Mouse (Mus musculus): Measurements from ENCODE around the gene Gm49337.

Gene Gm49337

GRCm38 (mm10) chr4:116162142-116162541 lies 11.0 kb upstream of the Gm49337 start:
- no peak for DNase-seq (ENCODE audit: low spot score in 2 of 2)

- DNase-seq (ENCODE audit: low spot score in 2 of 2): no peak
Observed at GRCm38 (mm10) chr4:116164759-116165554, 8.2 kb upstream of the Gm49337 start.

DNA sequence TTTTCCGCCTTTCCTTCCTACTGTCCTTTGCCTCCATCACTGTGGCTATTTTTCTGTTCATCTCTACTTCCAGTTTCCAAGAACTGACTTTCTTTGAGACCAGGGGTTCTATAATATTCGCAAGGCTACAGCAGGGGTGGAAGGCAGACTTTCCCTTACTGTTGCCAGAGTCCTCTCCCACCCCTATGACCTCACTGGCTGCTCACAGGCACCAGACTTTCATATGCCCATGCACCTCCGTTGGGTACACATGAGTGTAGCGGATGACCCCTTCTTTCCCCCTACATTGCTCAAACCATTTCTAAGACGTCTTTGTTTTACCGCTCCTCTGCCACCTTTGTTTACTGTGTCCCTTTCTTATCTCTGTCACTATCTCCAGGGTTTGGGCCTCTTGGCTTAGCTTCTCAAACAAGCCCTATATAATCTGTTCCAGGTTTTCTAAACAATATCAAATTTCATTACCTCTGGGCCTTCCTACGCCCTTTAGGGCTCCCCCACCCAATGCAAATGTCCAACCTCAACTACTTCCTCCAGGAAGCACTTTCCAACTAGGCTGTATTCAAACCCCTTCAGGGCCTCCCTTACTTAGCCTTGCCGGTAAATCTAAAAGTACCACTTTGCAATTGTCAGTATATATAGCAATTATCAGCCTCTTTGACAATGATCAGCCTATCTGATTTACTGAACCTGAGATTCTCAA lies 7.3 kb upstream of the Gm49337 start:
- DNase-seq (ENCODE audit: low spot score in 2 of 2): no peak

DNA sequence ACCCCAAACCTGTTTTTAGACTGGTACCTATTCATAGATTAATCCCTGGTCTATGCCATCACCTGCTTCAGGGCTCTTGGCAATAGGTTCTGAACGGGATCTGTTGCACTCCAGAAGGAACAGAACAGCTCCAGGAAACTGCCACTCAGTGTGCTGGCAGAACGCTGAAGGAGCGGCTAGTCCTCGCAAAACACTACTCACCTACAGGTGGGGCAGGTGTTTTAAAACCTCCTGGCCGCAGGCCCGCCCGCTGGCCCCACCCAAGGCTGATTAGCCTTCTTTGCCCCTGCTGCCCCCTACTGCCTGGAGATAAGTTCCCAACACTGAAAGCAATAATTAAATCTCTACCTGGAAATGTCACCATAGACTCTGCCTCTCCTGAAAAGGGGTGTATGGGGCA lies 5.8 kb upstream of the Gm49337 start, which contains the start of gene Tspan1:
TSS of gene Tspan1 (minus strand) at position 198 of the 400 bp plus-strand sequence.
- DNase-seq (ENCODE audit: low spot score in 2 of 2): peak in 1 of 2 experiments; percentile 48

DNA sequence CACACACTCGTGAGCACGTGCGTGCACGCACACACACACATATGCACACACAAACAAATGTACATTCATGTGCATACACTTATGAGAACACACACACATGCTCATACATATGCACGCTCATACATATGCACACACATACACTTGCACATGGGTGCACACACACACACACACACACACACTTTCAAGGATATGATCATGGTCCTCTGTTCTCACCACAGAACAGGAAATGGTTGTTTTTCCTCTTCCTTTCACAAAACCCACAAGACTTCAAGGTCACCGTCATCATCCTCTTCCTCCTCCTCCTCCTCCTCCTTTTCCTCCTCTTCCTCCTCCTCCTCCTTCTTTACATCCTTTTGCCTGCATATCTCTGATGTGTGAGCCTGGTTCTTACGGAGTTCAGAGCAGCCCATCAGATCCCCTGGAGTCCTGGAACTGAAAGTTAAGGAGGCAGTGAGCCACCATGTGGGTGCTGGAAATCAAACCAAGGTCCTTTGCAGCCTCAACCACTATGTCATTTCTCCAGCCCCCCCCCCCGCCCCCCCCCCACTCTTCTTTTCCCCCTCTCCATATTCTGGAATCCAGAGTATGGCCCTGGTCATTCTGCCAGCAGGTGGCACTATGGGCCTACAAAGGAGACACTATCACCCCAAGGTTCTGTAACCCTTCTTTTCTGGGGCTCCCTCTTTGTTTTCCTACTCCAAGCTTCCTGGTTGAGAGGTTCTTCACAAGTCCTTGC lies 4.4 kb upstream of the Gm49337 start:
- peak; percentile 52 to 82 for DNase-seq (ENCODE audit: low spot score in 2 of 2)

DNA sequence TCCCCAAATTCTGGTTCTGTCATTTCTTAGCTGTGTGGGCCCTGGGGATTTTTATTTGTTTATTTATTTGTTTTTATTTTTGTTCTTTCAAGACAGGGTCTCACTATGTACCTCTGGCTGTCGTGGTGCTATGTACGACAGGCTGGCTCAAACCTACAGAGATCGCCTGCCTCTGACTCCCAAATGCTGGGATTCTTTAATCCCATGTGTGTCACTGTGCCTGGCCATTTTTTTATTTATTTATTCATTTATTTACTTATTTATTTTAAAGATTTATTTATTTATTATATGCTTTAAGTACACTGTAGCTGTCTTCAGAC lies 3.9 kb upstream of the Gm49337 start:
- no peak for DNase-seq (ENCODE audit: low spot score in 2 of 2)

GRCm38 (mm10) chr4:116173752-116174151 lies 568 bp downstream of the Gm49337 start:
- DNase-seq (ENCODE audit: low spot score in 2 of 2): no peak

DNA sequence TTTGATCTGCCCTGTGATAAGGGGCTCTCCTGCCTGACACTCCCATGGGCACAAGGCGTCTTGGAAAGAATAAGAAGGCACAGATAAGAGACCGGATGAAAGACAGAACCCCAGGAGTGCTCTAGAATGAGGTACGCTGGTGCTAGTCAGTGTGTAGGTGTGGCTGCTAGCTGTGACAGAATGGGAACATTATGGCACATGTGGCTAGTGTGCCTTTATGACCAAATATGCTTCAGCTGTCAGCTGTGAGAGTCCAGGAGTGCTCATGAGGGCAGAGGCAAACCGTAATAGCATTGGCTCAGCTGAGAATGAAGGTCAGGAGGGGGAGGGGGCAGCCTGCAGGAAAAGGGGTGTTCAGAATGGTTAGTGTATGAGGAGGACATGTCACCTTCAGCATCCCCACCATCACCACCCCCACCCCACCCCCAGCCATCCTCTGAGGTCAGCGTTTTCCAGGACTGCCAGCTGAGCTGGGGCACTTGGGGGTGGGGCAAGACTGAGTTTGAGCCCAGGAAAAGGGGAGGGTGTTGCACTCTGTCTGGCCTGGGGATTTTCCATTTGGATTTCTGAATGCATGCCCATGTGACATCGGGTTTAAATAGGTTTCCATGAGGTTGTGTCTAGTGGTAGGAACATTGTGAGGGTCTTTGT lies 1.4 kb downstream of the Gm49337 start:
- no peak for DNase-seq (ENCODE audit: low spot score in 2 of 2)

DNA sequence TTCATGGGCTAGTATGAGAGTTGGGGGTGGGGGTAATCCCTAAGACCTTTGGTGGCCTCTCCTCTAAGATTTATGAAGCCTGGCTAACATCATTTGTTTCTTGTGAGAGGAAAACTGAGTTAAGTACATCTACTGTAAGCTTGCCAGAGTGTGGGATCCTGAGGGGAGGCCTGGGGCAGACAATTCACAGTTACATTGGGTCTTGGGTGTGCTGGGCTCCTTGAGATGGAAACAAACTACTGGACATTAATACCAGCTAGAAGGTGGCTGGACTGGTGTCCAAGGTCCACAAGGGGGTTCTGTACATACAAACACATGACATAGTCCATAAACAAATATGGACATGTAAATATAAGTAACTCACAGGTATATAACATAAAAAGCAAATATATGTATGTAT lies 2.0 kb downstream of the Gm49337 start:
- DNase-seq (ENCODE audit: low spot score in 2 of 2): no peak

GRCm38 (mm10) chr4:116175711-116176542 lies 2.7 kb downstream of the Gm49337 start:
- DNase-seq (ENCODE audit: low spot score in 2 of 2): no peak

GRCm38 (mm10) chr4:116176543-116176988 lies 3.4 kb downstream of the Gm49337 start:
- peak in 1 of 2 experiments; percentile 38 for DNase-seq (ENCODE audit: low spot score in 2 of 2)

DNA sequence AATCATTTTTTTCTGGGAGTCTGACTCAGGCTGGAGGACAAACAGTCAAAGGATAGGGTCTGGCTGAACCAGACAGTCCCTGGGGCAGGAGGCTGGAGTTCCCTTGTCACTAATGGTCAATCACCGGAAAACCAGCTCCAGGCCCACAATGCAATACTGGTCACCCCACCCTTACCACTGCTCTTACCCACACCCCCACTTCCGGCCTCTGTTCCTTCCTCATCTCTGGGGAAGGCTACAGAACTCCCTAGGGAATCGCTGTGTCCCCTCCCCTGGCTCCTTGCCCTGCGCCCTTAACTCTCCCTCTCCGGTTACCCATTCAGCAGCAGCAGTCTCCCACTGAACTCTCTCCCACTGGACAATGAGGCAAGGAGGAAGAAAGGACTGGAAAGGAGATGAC lies 4.0 kb downstream of the Gm49337 start:
- DNase-seq (ENCODE audit: low spot score in 2 of 2): peak; percentile 17 to 46

- no peak for DNase-seq (ENCODE audit: low spot score in 2 of 2)
Observed at GRCm38 (mm10) chr4:116182079-116182478, 8.9 kb downstream of the Gm49337 start.

DNA sequence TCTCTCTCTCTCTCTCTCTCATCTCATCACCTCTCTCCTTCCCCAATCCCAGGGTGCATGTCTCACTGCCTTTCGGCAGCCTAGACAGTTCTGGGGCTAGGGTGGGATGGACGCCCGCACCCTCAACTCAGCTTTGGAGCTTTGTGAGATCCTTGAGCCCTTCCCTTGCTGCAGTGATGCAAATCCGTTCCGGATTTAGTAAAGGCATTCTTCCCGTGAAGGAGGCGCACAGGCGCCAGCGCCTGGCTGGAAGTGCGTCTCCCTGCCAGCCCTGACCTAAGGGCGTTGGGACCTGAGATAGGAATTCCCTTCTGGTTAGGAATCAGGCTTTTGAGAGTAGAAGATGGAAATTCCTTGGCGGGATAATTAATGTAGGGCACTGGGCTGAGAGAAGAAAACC lies 9.6 kb downstream of the Gm49337 start:
- DNase-seq (ENCODE audit: low spot score in 2 of 2): no peak

GRCm38 (mm10) chr4:116185083-116185482 lies 11.9 kb downstream of the Gm49337 start:
- DNase-seq (ENCODE audit: low spot score in 2 of 2): no peak

DNA sequence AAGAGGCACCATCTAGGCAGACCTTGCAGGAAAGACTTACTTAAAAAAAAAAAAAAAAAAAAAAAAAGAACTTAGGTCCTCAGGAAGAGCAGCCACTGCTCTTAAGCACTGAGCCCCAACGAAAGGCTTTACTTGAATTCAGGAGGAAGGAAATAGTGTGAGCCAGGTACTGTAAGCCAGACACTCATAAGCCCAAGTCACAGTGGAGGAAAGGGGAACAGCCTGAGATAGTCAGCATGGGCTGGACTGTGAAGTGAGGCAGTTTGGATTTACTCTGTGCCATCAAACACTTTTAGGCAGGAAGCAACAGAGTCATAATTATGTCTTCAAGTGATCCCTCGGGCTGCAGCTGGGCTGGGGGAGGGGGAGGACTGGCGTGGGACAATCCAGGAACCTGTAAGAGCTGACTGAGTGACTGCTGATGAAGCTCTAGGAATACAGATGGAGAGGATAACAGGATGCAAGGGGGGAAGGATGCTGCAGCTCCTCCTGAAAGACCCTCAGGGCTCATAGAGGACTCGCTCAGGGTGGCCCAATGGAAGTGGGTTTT lies 19.2 kb downstream of the Gm49337 start:
- no peak for DNase-seq (ENCODE audit: low spot score in 2 of 2)

GRCm38 (mm10) chr4:116193583-116194383 lies 20.6 kb downstream of the Gm49337 start:
- DNase-seq (ENCODE audit: low spot score in 2 of 2): peak in 1 of 2 experiments; percentile 29

DNA sequence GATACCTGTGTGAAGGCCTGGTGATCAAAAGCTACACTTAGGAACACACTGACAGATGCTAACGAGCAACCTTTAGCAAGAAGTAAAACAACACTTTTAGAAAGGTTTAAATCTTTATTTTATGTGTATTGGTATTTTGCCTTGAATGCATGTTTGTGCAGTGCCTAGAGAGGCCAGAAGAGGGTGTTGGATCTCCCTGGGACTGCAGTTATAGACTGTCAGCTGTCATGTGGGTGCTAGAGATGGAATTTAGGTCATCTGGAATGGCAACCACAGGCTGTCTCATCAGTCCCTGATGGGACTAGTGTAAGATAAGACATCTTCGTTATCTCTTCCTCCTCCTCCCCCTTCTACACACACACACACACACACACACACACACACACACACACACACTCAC lies 25.2 kb downstream of the Gm49337 start:
- DNase-seq (ENCODE audit: low spot score in 2 of 2): no peak

- no peak for DNase-seq (ENCODE audit: low spot score in 2 of 2)
Observed at GRCm38 (mm10) chr4:116204422-116204821, 31.2 kb downstream of the Gm49337 start.

DNA sequence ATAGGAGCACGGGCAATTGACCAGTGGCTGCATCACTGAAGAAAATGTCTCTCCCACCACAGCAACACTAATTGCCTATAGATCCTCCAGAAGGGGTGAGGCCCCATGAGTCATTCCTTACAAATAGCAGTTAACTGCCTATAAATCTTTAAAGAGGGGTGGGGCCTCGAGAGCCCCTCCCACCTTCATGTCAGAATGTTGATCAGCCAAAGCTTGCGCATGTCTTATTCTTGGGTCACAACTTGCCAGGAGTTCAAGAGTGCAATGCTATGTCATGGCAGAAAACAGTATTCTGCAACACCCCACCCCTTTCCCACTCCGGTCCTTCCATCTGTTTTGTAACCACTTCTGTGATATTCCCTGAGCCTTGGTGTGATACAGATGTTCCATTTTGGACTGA lies 33.3 kb downstream of the Gm49337 start:
- no peak for DNase-seq (ENCODE audit: low spot score in 2 of 2)
